Mouse (Mus musculus) urinary bladder, postnatal 0 days (tissue): ENCODE measurements around the gene Gm42906. TPM values are rescaled to one million over a fixed set of nuclear protein-coding genes. Genes with fewer than 3 reads are reported as not detected.

ENCODE experiments used
- polyA plus RNA-seq: library from polyadenylated mRNA; unstranded; fragments of >200 nt; fragmentation: Nextera tagmentation; extraction: Ambion mirVana; gene quantifications from 2 replicates; pipeline ENCODE4 v1.2.1, GENCODE M21; 2015

Gm42906 gene
- 0.67 TPM in 1 of 2 replicates, not detected in the other for polyA plus RNA-seq

GRCm38 (mm10) chr5:151428113-151428756, at the start of gene Gm42906:
Gene Gm42906, minus strand, starts transcription at chr5:151428163.

GRCm38 (mm10) chr5:151233400-151234031, 194.4 kb downstream of the Gm42906 start, which contains the start of gene Stard13:
Gene Stard13, minus strand, starts transcription at chr5:151233836.

Other genes with a start within 250 kb of the Gm42906 start
- 8.3 and 9.5 TPM in 2 replicates for gene Stard13, start 194.3 kb downstream of the Gm42906 start, polyA plus RNA-seq
- gene Vmn2r18, start 177.9 kb upstream of the Gm42906 start, polyA plus RNA-seq, result not detected in 2 replicates
- 36.3 and 39.2 TPM in 2 replicates for gene Rfc3, start 223.1 kb upstream of the Gm42906 start, polyA plus RNA-seq